Mouse (Mus musculus) right cerebral cortex, postnatal 10 days (tissue): ENCODE results near the gene Dcst1.

Experiments used
- DNase-seq, 2 experiments: peaks; one replicate each; pipeline ENCODE4 v3.0.0; 2021; ENCODE audit warnings: low spot score in 2 of 2

Gene Dcst1

DNA sequence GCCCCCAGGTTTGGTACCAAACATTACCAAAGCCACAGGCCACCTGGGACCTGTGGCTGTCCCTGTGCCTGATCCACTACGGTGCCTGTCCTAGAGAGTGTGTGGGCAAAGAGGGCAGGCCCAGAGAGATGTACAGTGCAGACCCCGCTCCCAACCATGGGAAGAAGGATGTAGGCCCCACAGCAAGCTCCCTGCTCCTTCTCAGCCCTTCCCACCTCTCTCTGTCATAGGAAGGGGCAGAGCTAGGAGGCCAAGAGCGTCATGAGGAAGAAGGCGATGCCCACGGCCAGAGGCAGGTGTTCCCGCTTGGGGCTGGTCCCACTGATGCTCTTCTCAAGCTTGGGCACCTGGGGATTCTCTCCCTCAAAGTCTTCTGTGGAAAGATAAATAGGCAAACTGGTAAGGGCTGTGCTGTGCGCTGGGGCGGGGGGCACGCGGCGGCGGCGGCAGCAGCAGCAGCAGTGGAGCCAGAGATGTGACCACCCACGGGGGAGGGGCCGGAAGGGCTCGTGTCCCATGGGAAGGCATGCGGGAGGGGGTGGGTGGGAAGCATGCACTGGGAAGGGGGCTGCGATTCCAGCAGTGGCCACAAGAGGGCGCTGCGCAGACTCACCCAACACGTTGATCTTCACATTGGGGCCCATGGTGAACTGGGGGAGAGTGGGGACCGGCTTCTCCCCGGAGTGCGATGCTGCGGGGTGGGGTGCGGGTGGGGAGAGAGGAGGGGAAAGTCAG is 49.7 kb downstream of the Dcst1 start:
- peak; percentile 82 to 86 for DNase-seq

DNA sequence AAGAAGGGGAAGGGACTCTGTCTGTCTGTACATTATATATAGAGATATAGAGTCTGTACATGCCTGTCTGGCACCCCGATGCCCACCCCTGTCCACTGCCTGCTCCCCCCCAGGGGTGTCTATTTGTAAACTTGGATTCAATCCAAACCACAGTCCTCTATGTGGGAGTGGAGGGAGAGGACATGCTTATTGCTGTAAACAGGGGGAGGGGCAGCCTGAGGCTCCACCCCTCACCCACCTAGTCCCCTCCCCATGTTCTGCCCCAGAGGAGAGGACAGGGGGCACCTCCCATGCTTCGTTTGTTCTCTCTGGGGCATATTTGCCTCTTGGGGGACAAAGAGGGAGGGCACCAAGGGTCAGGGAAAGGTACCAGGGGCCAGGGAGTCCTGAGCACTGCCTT is 50.3 kb downstream of the Dcst1 start:
- DNase-seq, result no peak

DNA sequence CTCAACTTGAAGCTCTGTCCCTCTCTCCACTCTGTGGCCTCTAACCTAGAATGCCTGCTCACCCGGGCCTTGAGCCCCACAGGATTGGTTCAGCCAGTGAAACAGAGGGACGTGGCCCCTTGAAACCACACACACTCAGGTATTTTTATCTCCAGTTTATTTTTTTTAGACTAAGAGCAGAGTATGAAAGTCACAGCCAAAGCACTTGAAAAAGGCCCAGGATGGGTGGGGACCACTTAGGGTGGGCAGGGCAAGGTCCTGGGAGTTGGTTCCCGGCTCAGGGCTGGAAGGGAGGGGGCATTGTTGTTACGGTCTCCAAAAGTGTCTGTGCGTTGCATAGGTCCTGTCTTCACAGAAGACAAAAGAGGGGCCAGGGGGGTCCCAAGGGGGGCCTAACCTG is 50.7 kb downstream of the Dcst1 start:
- DNase-seq, result no peak

GRCm38 (mm10) chr3:89308089-89308488 is 57.0 kb downstream of the Dcst1 start:
- DNase-seq, result peak; percentile 56 to 63

GRCm38 (mm10) chr3:89305551-89306325 is 59.3 kb downstream of the Dcst1 start:
- no peak for DNase-seq

- DNase-seq, result no peak
Measured at GRCm38 (mm10) chr3:89305105-89305504, 59.9 kb downstream of the Dcst1 start.

DNA sequence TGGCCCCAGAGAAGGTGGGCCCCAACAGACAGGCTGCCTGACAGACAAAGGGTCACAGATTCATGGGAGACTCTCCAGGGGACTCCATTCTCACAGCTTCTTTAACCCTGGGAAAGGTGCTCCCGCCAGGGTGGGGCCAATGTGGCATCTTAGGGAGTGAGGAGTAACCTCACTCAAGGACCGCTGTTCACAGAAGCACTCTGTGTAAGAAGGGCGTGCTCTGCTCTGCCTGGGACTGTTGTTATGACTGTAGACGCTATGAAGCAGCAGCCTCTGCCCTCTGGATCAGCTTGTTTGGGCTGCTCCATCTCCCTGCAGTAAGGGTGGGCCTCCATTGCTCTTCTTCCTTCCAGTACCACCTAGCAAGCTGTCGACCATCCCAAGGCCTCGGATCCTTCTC is 60.6 kb downstream of the Dcst1 start:
- no peak for DNase-seq

DNA sequence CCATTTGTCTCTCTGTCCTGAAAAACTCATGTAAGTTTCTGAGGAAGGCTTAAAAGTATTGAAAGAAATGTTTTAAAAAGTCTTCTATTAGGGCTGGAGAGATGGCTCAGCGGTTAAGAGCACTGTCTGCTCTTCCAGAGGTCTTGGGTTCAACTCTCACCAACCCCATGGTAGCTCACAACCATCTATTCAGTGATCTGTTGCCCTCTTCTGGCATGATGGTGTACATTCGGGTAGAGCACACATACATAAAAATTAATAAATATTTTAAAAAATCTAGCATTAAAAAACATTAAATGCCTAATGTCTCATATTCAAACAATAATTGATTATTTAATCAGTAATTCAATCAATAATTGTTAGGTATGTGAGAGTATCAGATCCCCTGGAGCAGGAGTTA is 64.5 kb downstream of the Dcst1 start:
- no peak for DNase-seq
